Mouse (Mus musculus): Measurements from ENCODE around the gene Slc50a1. TPM values are rescaled to one million over a fixed set of nuclear protein-coding genes. Genes with fewer than 3 reads are reported as not detected.

The Slc50a1 gene
- polyA plus RNA-seq, 1 experiment from 2014 or later = 22.2 TPM

DNA sequence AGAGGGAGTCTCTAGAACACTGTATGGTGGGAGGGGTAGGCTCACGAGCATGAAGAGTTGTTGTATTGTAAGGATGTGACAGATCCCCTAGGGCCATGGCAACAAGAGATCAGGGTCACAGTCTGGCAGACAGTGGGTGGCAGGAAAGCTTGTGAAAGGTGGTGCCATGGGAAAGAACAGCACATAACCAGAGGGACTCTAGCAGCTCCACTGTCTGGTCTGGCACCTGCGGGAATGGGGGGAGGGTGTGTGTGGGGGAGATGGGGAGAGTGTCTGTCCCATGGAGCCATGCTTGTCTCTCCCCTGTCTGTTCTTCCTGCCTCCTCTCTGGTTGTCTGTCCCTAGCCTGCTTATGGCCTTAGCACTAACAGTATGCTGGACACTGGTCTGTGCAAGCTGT, 15.2 kb upstream of the Slc50a1 start:
- WGBS (ENCODE audit: insufficient replicate concordance) = 44% methylated on average over 2 of the region's 2 CpGs
- H3K9me3 ChIP-seq (replicated peaks; ENCODE audit: control insufficient read depth, low read length) = no peaks in the 10 kb centered on the region
- no peak for ATAC-seq (ENCODE audit: low read depth)
- peaks cover 2% of the 10 kb centered on the region; the same call in 1 of the 2 replicates for H3K4me1 ChIP-seq (ENCODE audit: control insufficient read depth, low read depth, low read length)
- peaks cover 14% of the 10 kb centered on the region for H3K27me3 ChIP-seq (ENCODE audit: control insufficient read depth, insufficient read depth, low read depth, low read length)
- H3K36me3 ChIP-seq (ENCODE audit: control insufficient read depth, insufficient read depth) = no peaks in the 10 kb centered on the region
- no peak overlapping the region for H3K27ac ChIP-seq (ENCODE audit: low read length)
- no peak overlapping the region for H3K9ac ChIP-seq (ENCODE audit: low read depth, low read length)
- H3K4me2 ChIP-seq (ENCODE audit: low read depth, low read length) = no peak overlapping the region
- no peak overlapping the region for H3K4me3 ChIP-seq (ENCODE audit: low read depth, low read length)

DNA sequence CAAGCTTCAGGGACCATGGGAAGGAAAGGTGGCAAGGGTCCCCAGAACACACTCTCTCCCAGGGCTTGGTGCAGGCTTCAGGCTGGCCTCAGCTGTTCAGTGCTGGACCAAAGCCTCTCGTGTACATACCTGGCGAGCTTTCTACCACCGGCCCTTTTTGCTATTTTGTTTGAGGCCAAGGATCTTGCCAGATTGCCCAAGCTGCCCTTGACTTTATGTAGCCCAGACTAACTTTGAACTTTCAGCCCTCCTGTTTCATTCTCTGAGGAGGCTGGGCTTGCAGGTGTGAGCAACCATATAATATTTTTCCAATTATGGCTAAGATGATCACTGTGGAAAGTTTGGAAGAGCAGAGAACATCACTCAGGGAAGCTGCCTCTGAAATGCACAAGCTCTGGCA, 13.9 kb upstream of the Slc50a1 start:
- H3K36me3 ChIP-seq (ENCODE audit: control insufficient read depth, insufficient read depth) = no peaks in the 10 kb centered on the region
- H3K27ac ChIP-seq (ENCODE audit: low read length) = no peak overlapping the region
- 75% methylated on average over 3 of the region's 3 CpGs for WGBS (ENCODE audit: insufficient replicate concordance)

DNA sequence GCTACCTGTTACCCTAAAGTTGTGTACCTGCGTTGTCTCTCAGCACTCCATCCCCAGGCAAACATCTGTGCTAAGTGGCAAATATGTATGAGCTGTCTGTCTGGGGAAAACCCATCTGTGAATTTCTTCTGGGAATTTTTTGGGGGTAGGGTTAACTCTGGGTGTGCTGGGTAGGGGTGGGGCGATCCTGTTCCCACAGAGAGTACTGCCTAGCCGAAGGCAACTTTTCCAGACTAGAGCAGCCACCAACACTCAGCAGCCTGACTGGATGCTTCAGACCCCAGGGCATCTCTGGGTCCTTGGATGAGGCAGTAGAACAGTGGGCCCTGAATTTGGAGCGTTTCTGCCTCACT, 11.9 kb upstream of the Slc50a1 start:
- Histone ChIP-seq H3K4me2 (ENCODE audit: low read depth, low read length) (no peak overlapping the region), H3K9me3 (replicated peaks; ENCODE audit: control insufficient read depth, low read length) (no peaks in the 10 kb centered on the region), H3K27ac (ENCODE audit: low read length) (no peak overlapping the region), H3K27me3 (ENCODE audit: control insufficient read depth, insufficient read depth, low read depth, low read length) (peaks cover 45% of the 10 kb centered on the region), H3K9ac (ENCODE audit: low read depth, low read length) (no peak overlapping the region), H3K4me3 (ENCODE audit: low read depth, low read length) (no peak overlapping the region), H3K36me3 (ENCODE audit: control insufficient read depth, insufficient read depth) (no peaks in the 10 kb centered on the region), H3K4me1 (ENCODE audit: control insufficient read depth, low read depth, low read length) (peaks cover 2% of the 10 kb centered on the region)
- no peak for ATAC-seq (ENCODE audit: low read depth)
- 15% methylated on average over 4 of the region's 4 CpGs for WGBS (ENCODE audit: insufficient replicate concordance)

More for the DNA sequence above, 13.9 kb upstream of the Slc50a1 start:
- no peak overlapping the region for H3K4me3 ChIP-seq (ENCODE audit: low read depth, low read length)
- H3K27me3 ChIP-seq (ENCODE audit: control insufficient read depth, insufficient read depth, low read depth, low read length) = peaks cover 27% of the 10 kb centered on the region
- no peaks in the 10 kb centered on the region for H3K9me3 ChIP-seq (replicated peaks; ENCODE audit: control insufficient read depth, low read length)
- H3K4me1 ChIP-seq (ENCODE audit: control insufficient read depth, low read depth, low read length) = peaks cover 2% of the 10 kb centered on the region
- no peak overlapping the region for H3K4me2 ChIP-seq (ENCODE audit: low read depth, low read length)
- no peak for ATAC-seq (ENCODE audit: low read depth)
- H3K9ac ChIP-seq (ENCODE audit: low read depth, low read length) = no peak overlapping the region

DNA sequence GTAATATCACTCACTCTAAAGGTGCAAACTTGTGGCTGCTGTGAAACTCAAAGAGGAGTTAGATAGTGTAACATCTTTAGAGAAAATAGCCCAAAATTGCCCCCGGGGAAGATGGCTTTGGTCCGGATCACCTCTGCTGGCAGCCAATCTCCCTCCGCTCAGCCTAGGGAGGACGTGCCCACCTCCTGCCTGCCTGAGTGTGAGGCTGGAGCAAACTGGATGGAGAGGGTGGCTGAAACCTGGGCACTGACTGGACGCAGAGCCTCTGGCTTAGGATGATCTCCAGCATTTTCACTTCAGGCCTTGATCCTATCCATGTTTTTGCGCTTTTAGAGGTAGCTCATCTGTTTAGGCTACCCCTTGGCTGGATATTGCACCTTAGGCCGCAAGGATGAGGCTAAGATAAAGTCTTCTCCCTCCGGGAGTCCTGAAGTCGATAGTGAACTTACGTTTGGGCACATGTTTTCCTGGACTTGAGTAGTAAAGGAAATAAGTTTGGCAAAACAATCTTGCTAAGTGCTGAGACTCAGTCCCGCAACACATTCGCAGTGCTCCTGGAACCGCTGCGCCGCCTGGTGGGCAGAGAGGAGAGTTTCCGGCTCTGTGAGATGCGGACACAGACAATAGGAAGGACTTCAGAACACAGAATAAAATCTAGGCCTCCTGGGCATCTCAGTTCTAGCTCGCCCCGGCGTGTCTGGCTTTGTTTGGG, 11.4 kb upstream of the Slc50a1 start:
- Histone ChIP-seq H3K9me3 (replicated peaks; ENCODE audit: control insufficient read depth, low read length) (no peaks in the 10 kb centered on the region), H3K27me3 (ENCODE audit: control insufficient read depth, insufficient read depth, low read depth, low read length) (peaks cover 45% of the 10 kb centered on the region), H3K27ac (ENCODE audit: low read length) (peak overlapping the region; percentile 13; the same call in 1 of the 2 replicates), H3K9ac (ENCODE audit: low read depth, low read length) (no peak overlapping the region), H3K4me3 (ENCODE audit: low read depth, low read length) (peak overlapping the region; percentile 50; the same call in 1 of the 2 replicates), H3K4me2 (ENCODE audit: low read depth, low read length) (peak overlapping the region; percentile 61), H3K36me3 (ENCODE audit: control insufficient read depth, insufficient read depth) (no peaks in the 10 kb centered on the region), H3K4me1 (ENCODE audit: control insufficient read depth, low read depth, low read length) (peaks cover 2% of the 10 kb centered on the region)
- WGBS (ENCODE audit: insufficient replicate concordance) = 13% methylated on average over 20 of the region's 20 CpGs
- ATAC-seq (ENCODE audit: low read depth) = no peak

DNA sequence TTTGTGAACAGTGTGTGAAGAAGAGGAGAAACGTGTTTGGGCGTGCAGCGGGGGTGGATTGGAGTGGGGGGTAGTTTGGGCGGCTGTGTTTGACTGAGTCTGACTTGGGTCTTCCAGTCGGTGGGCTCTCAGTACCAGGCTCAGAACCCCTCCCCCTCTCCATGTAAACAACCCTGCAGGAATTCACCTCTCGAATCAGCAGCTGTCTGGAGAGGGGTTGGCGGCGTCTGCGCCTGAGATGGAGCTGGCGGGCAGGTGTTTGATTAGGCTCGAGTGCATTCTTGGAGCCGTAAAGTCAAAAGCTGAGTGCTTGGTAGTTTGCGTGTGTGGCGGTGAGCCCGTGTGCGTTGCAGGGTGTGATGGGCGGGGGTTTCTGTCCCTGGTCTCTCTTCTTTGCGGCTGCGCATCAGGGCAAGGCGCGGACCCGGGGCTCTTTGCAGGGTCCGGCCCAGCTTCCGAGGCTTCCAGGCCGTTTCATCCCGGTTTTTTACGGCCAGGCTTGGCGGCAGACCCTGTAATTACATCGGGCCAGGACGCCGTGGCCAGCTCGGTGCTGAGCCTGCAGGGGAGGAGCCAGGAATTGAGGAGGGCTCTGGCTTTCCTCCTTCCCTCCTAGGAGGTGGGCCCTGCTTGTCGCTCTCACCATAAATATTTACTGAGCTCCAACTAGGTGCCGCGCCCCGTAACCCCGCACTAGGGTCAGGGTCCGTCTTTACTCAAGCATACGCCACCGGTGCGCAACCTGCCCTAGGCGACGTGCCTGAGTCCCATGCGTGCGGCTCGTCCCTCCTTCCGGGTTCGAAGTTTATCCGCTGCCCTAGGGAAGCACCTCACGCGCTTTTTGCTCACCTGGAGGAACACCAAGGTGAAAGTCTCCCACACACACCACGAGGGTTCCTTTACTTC, 10.5 kb upstream of the Slc50a1 start, which contains the start of gene Efna1:
TSS of gene Efna1 (minus strand) at position 537 of the 906 bp plus-strand sequence.
- Histone ChIP-seq H3K36me3 (ENCODE audit: control insufficient read depth, insufficient read depth) (no peaks in the 10 kb centered on the region), H3K4me3 (ENCODE audit: low read depth, low read length) (peak within 1 kb of the TSS; percentile 50), H3K27me3 (ENCODE audit: control insufficient read depth, insufficient read depth, low read depth, low read length) (peaks cover 45% of the 10 kb centered on the region), H3K4me2 (ENCODE audit: low read depth, low read length) (peak within 1 kb of the TSS; percentile 61), H3K4me1 (ENCODE audit: control insufficient read depth, low read depth, low read length) (peaks cover 2% of the 10 kb centered on the region), H3K9ac (ENCODE audit: low read depth, low read length) (peak within 1 kb of the TSS; percentile 41; the same call in 1 of the 2 replicates), H3K9me3 (replicated peaks; ENCODE audit: control insufficient read depth, low read length) (no peaks in the 10 kb centered on the region), H3K27ac (ENCODE audit: low read length) (peak within 1 kb of the TSS; percentile 73)
- ATAC-seq (ENCODE audit: low read depth) = peak; percentile 75
- under 1% methylated on average over 52 of the region's 52 CpGs for WGBS (ENCODE audit: insufficient replicate concordance)

DNA sequence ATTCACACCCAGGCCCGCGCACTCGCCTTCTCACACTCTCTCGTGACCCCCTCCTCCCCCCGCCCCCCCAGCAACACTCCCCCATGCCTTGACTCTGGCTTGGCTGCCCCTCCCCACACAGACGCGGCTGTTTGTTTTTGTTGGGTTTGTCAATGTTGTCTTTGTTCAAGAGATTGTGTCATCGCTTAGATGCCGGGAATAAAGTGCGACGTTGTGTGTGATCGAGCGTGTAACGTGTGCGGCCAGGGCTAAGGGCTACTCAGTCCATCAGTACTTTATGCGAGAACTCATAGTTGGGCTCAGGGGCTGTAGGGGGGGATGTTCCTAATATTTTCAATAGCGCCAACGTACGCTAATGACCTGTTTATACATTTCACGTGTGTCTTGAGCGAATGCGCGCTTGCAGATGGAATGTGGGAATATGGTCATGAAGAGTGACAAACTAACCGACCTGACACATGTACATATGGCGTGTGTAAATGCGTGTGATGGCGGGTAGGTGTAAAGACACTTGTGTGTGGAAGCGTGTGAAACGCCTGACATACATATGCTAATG, 9.8 kb upstream of the Slc50a1 start:
- Histone ChIP-seq H3K36me3 (ENCODE audit: control insufficient read depth, insufficient read depth) (no peaks in the 10 kb centered on the region), H3K27ac (ENCODE audit: low read length) (peak overlapping the region; percentile 73), H3K4me1 (ENCODE audit: control insufficient read depth, low read depth, low read length) (peaks cover 2% of the 10 kb centered on the region), H3K4me2 (ENCODE audit: low read depth, low read length) (peak overlapping the region; percentile 61), H3K27me3 (ENCODE audit: control insufficient read depth, insufficient read depth, low read depth, low read length) (peaks cover 45% of the 10 kb centered on the region), H3K9ac (ENCODE audit: low read depth, low read length) (peak overlapping the region; percentile 6; the same call in 1 of the 2 replicates), H3K4me3 (ENCODE audit: low read depth, low read length) (peak overlapping the region; percentile 50), H3K9me3 (replicated peaks; ENCODE audit: control insufficient read depth, low read length) (no peaks in the 10 kb centered on the region)
- 1% methylated on average over 29 of the region's 29 CpGs for WGBS (ENCODE audit: insufficient replicate concordance)
- ATAC-seq (ENCODE audit: low read depth) = peak; percentile 14; the same call in 1 of the 2 replicates

DNA sequence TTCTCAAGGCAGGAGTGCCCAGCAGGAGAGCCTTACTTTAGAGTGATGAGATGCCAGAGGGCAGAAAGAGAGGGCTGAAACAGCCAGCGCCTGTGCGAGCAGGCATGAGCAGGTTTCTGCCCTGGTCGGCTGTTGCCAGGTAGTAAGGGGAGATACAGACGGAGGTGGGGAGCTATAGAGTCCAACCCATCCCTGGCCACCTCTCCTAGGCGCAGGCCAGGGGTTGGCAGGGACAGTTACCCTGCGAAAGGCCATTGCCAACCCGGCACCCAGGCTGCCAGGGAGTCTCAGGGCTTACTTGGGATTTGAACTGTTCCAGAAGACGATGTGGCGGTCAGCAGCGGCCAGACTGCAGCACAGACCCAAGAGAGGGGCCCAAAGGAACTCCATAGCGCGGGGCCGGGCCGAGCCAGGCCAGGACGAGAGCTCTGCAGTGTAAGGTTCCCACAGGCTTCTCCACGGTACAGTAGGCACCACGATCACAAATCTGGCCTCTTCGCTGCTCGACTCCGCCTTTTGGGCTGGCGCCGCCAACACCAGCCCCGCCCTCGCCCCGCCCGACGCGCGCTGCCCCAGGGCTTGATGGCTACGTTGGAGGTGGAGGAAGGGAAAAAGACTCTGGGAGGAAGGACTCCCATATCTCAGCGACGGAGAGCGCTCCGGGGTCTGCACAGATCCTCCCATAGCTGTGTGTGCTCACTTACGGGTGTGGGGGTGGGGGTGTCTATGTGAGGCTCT, 9.0 kb upstream of the Slc50a1 start:
- Histone ChIP-seq H3K4me1 (ENCODE audit: control insufficient read depth, low read depth, low read length) (peaks cover 2% of the 10 kb centered on the region), H3K27ac (ENCODE audit: low read length) (peak overlapping the region; percentile 73), H3K9ac (ENCODE audit: low read depth, low read length) (peak overlapping the region; percentile 47), H3K27me3 (ENCODE audit: control insufficient read depth, insufficient read depth, low read depth, low read length) (peaks cover 45% of the 10 kb centered on the region), H3K4me3 (ENCODE audit: low read depth, low read length) (peak overlapping the region; percentile 50), H3K36me3 (ENCODE audit: control insufficient read depth, insufficient read depth) (no peaks in the 10 kb centered on the region), H3K9me3 (replicated peaks; ENCODE audit: control insufficient read depth, low read length) (no peaks in the 10 kb centered on the region), H3K4me2 (ENCODE audit: low read depth, low read length) (peak overlapping the region; percentile 61)
- 4% methylated on average over 35 of the region's 35 CpGs for WGBS (ENCODE audit: insufficient replicate concordance)
- ATAC-seq (ENCODE audit: low read depth) = peak; percentile 63

DNA sequence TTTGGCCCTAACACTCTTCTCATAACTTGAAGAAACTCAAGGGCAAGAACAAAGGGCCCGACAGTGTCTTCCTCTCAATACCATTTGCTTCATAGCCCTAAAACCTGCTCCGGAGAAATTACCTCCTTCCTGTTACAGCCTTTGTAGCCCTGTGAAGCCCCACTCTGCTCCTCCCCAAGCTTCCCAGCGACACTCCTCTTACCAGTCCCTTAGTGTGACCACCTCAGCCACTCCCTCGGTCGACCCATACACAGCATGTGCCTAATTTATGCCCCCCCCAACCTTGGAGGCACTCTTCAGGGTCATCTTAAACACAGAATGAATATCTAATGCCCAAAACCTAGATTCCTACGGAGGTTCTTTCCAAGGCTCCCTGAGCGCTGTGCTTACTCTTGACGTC, 8.3 kb upstream of the Slc50a1 start:
- H3K9ac ChIP-seq (ENCODE audit: low read depth, low read length) = peak overlapping the region; percentile 47; the same call in 1 of the 2 replicates
- no peaks in the 10 kb centered on the region for H3K36me3 ChIP-seq (ENCODE audit: control insufficient read depth, insufficient read depth)
- H3K9me3 ChIP-seq (replicated peaks; ENCODE audit: control insufficient read depth, low read length) = no peaks in the 10 kb centered on the region
- peak overlapping the region; percentile 50 for H3K4me3 ChIP-seq (ENCODE audit: low read depth, low read length)
- no peak for ATAC-seq (ENCODE audit: low read depth)
- H3K4me2 ChIP-seq (ENCODE audit: low read depth, low read length) = peak overlapping the region; percentile 61
- H3K27me3 ChIP-seq (ENCODE audit: control insufficient read depth, insufficient read depth, low read depth, low read length) = peaks cover 45% of the 10 kb centered on the region
- H3K27ac ChIP-seq (ENCODE audit: low read length) = peak overlapping the region; percentile 24; the same call in 1 of the 2 replicates
- 11% methylated on average over 8 of the region's 8 CpGs for WGBS (ENCODE audit: insufficient replicate concordance)
- H3K4me1 ChIP-seq (ENCODE audit: control insufficient read depth, low read depth, low read length) = peaks cover 2% of the 10 kb centered on the region

Data from liver, embryonic 16.5 days (tissue).